Mouse (Mus musculus): Measurements from ENCODE around the gene Mab21l3.
"Not testable (repeated sequence)": the region's sequence is repeated elsewhere in the genome, so short reads cannot be mapped to it uniquely, and the experiment has no call there.

Gene Mab21l3

DNA sequence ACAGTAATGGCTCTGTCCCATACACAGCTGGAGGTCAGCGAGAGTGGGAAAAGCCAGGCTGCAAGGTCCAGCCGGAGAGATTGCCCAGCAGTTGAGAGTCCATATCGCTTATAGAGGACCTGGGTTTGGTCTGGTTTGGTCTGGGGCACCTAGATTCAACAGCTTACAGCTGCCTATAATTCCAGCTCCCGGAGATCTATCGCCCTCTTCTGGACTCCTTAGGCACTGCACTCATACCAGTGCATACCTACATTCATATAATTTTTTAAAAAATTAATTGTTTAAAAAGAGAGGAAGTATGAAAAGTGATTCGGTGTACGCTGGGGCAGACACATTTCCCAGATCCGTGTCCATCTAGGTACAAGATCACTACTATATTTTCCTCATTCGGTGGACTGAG, 9.4 kb downstream of the Mab21l3 start:
- no peak for DNase-seq

GRCm38 (mm10) chr3:101836971-101837370, 11.8 kb downstream of the Mab21l3 start:
- DNase-seq: no peak

DNA sequence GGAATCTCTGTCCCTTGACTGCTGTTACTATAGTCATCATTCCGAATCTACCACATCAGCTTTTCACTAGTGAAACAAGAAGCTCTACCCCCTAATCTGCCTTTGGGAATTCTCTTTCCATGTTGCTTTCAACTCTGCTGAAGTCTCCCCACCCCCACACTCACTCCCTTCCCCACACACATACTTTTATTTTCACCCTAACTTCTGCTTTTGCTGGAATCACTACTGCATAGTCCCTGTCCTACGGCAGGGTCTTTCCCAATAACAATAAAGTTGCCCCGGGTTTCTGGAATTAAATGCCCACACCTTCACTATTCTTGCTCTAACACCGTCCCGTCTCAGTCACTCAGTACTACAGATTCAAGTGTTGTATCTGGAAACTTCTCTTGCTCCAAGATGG, 12.2 kb downstream of the Mab21l3 start:
- no peak for DNase-seq

- DNase-seq: peak; percentile 66
Measured at GRCm38 (mm10) chr3:101836045-101836444, 12.7 kb downstream of the Mab21l3 start.

- DNase-seq: peak; percentile 13
Measured at GRCm38 (mm10) chr3:101831189-101831858, 17.4 kb downstream of the Mab21l3 start.

GRCm38 (mm10) chr3:101829881-101830616, 18.7 kb downstream of the Mab21l3 start:
- no peak for DNase-seq

GRCm38 (mm10) chr3:101828595-101828994, 20.2 kb downstream of the Mab21l3 start:
- no peak for DNase-seq

GRCm38 (mm10) chr3:101827220-101827715, 21.5 kb downstream of the Mab21l3 start:
- no peak for DNase-seq

DNA sequence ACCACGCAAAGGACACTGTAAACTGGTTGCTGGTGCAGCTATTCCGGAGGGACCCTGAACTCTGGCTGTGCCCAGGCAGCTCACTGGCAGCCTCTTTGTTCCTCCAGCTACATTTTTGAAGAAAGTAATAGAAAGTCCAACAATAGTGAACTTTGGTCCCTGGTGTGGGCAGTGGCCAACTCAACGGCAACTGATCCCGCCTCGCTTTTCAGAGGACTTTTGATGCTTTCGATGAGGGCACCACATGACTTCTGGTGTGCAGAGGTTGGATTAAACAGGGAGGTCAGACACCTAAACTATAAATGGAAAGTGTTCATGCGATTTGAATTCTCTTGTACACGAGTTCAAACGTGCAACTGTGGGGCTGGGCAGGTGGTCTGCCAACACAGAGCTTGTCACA, 24.4 kb downstream of the Mab21l3 start:
- DNase-seq: no peak

DNA sequence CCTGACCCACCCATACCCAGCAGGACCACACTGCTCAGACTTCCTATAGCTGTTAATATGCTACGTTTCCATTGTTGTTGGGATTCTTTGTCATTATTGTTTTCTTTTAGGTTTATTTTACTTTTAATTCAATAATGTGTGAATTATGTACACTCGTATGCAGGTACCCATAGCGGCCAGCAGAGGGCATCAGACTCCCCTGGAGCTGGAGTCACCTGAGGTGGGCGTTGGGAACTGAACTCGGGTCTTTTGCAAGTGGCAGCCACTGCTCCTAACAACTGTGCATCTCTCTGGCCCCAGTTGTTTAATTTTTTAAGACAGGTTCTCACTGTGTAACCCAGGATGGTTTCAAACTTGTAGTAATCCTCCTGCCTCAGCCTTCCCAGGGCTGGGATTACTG, 26.7 kb downstream of the Mab21l3 start:
- DNase-seq: no peak

DNA sequence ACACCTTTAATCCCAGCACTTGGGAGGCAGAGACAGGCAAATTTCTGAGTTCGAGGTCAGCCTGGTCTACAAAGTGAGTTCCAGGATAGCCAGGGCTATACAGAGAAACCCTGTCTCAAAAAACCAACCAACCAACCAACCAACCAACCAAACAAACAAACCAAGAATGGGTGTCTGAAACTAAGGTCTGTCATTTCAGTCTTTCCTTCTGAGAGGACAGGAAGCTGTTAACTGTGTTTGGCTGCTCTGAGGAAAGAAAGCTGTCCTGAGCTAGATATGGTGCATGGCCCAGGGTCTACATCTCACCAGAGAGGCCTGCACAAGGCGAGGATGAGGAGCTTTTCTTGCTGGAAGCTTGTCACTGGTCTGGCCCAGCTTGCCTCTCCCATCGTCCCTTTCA, 28.1 kb downstream of the Mab21l3 start:
- DNase-seq: not testable (repeated sequence)

DNA sequence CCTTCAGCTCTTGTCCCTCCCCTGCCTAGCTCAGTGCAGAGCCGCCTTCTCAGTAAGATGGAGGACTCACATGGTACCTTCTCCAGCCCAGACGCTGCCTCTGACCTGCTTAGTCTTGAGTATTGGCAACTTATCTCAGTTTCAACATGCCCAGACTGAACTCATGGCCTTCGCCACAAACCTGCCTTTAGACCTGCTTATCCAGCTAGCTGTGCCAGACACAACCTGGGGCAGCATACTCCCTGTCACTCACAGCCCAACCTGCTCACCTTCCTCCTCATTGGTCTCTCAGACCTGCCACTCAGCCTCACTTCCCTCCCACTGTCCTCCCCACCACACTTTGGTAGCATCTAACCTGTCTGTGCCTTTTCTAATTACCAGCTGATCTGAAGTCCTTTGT, 32.8 kb downstream of the Mab21l3 start:
- no peak for DNase-seq

GRCm38 (mm10) chr3:101814790-101815189, 34.0 kb downstream of the Mab21l3 start:
- DNase-seq: no peak

DNA sequence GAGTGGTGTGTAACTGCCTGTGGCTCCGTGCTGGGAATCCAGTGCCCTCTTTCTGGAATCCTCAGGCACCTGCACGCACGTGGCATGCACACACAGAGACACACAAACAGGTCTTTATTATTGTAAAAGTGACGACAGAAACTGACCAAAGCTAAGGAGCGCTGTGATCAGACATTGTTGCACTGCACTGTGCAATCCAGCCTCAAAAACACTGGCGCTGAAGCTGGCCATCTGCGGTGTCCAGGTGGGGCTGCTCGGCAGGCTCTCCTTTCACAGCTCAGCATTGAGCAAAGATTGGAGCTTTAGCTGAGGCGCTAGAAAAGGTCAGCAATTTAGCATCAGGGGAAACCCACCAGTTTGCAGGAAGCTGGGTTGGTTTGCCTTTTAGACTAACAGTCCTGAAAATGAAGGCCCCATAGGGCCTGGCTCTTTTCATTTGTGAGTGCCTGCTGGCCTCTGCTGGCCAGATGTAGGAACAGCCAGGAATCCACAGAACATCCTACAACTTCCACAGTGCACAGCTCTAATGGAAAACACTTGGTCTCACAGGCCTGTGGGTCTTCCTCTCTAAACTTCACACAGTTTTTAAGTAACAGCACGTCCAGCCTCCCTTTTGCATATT, 36.3 kb downstream of the Mab21l3 start:
- peak; percentile 50 for DNase-seq

GRCm38 (mm10) chr3:101811931-101812330, 36.8 kb downstream of the Mab21l3 start:
- DNase-seq: no peak

GRCm38 (mm10) chr3:101807646-101808045, 41.1 kb downstream of the Mab21l3 start:
- no peak for DNase-seq

GRCm38 (mm10) chr3:101806941-101807340, 41.8 kb downstream of the Mab21l3 start:
- no peak for DNase-seq

DNA sequence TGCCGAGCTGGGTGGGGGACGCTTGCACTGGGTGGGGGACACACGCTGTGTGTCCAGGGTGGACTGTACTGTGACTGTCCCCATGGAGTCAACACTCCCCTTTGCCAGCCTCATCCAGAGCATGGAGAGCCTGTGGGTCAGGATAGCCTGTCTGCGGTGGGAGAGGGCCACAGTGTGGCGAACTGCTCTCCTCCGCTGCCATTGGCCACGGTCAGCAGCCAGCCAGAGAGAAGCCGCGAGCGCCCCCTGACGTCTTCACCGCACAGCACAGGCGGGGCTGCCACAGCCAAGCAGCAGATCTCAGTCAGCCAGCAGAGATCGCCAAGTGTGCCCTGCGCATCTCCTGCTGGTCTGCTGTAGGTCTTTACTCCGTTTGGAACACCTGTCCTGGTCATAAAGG, 42.6 kb downstream of the Mab21l3 start:
- DNase-seq: peak; percentile 81

DNA sequence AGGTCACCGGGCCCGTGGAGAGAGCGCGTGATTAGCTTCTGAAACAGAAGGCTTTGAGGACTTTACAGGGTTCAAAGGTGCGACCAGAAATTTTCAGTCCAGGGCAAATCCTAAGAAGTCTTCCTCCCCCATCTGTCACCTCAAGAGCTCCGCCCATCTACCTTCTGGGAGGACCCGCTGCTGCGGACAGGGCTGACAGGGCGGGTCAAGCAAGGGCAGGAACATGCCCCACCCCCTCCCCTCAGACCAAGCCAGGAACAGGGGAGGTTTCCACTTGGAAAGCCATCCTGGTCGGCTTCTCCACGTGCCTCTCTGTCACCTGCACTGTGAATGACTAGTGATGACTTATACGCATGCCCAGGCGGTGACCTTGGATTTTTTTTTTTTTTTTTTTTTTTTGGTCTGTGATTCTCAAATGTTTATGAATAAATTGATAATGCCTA, 43.2 kb downstream of the Mab21l3 start:
- no peak for DNase-seq

- DNase-seq: no peak
Measured at GRCm38 (mm10) chr3:101804971-101805561, 43.7 kb downstream of the Mab21l3 start.

GRCm38 (mm10) chr3:101804331-101804730, 44.4 kb downstream of the Mab21l3 start:
- DNase-seq: no peak

DNA sequence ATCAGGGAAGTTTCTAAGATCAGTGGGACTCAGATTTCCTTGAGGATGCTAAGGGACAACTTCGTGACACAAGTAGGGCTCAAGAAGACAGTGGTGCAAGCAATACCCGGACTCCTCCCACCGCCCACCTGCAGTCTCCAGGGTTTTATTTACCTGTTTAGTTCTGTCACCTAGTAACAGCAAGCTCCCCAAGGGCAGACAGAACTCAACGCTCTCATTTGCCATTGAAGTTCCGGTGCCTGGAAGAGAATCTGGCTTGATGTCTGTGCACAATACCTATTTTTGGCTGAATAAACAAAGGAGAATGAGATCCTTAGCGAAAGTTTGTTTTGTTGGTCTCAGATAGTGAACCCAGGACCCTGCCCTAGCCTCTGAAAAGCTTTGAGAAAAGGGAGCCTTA, 45.0 kb downstream of the Mab21l3 start:
- DNase-seq: no peak

- no peak for DNase-seq
Measured at GRCm38 (mm10) chr3:101802746-101803145, 46.0 kb downstream of the Mab21l3 start.

Measured in liver (tissue).